Mouse (Mus musculus): ENCODE data around the gene Tspan5. TPM values are rescaled to one million over a fixed set of nuclear protein-coding genes. Genes with fewer than 3 reads are reported as not detected.

The Tspan5 gene
- total and polyA plus RNA-seq, 3 experiments, result 28.1 to 35.1 TPM; not detected in 1

DNA sequence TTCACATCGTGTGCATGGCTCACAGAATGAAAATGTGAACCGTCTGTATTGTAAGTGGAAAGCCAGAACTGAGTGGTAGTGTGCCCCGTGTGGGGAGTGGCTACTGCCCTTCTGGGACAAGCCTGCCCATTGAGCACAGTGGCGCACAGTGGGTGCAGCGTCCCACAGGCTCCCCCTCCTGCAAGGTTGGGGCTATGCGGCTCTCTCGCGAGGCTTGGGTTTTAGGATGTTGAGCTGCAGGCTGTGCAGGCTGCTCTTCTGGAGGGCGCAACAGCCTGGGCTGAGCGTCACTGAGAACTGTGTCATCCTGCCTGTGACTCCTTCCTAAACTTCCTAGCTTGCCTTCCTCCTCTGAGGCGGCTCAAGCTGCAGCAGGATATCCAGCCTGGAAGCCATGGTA lies 155.5 kb downstream of the Tspan5 start:
- no peak for DNase-seq (ENCODE audit: low read depth, low spot score)
- Histone ChIP-seq H3K4me1 (ENCODE audit: control insufficient read depth in 1 of 2, insufficient read depth in 2 of 2, low read length in 2 of 2) (peaks cover 0 to 6% of the 10 kb centered on the region in 2 experiments; a peak in 1 of 4 replicates), H3K27me3 (ENCODE audit: control insufficient read depth in 1 of 2, insufficient read depth in 2 of 2, low read length in 2 of 2) (no peaks in the 10 kb centered on the region), H3K79me2 (ENCODE audit: control insufficient read depth, insufficient read depth, low read length, poor library complexity) (no peaks in the 10 kb centered on the region), H3K27ac (ENCODE audit: control insufficient read depth, low read depth, low read length) (no peak overlapping the region), H3K4me3 (ENCODE audit: control insufficient read depth in 1 of 2, insufficient read depth in 1 of 2, low read depth in 2 of 2, low read length in 2 of 2) (no peak overlapping the region), H3K9ac (ENCODE audit: control insufficient read depth, low read depth, low read length, poor library complexity, severe bottlenecking) (no peak overlapping the region), H3K36me3 (ENCODE audit: control insufficient read depth in 1 of 2, insufficient read depth in 2 of 2, low read length in 2 of 2) (peaks cover 1 to 2% of the 10 kb centered on the region in 2 experiments; a peak in 3 of 4 replicates), H3K9me3 (replicated peaks; ENCODE audit: insufficient read depth, low read length) (no peaks in the 10 kb centered on the region)
- TF ChIP-seq TCF12 (IDR thresholded peaks at IDR 0.05; ENCODE audit: low read depth, low read length) (no peak), POLR2A (IDR thresholded peaks at IDR 0.05; ENCODE audit: control insufficient read depth in 1 of 2, insufficient read depth in 1 of 2, low read depth in 1 of 2, low read length in 2 of 2, poor library complexity in 1 of 2) (no peak), MYB (IDR thresholded peaks at IDR 0.05; ENCODE audit: low read depth, low read length) (no peak), MYC (IDR thresholded peaks at IDR 0.05; ENCODE audit: low read depth, low read length) (no peak), POLR2AphosphoS5 (IDR thresholded peaks at IDR 0.05; ENCODE audit: borderline replicate concordance, low read depth, low read length) (no peak), GATA1 (IDR thresholded peaks at IDR 0.05; ENCODE audit: low read depth, low read length) (no peak), HCFC1 (IDR thresholded peaks at IDR 0.05; ENCODE audit: low read depth, low read length) (no peak), NRF1 (IDR thresholded peaks at IDR 0.05; ENCODE audit: insufficient read depth, low read depth, low read length, poor library complexity, severe bottlenecking) (no peak), TAL1 (IDR thresholded peaks at IDR 0.05; ENCODE audit: low read length) (no peak), JUND (IDR thresholded peaks at IDR 0.05; ENCODE audit: low read depth, low read length) (no peak), ZC3H11A (IDR thresholded peaks at IDR 0.05; ENCODE audit: low read depth, low read length) (no peak), ZMIZ1 (IDR thresholded peaks at IDR 0.05; ENCODE audit: low read depth, low read length) (no peak), E2F4 (IDR thresholded peaks at IDR 0.05; ENCODE audit: borderline replicate concordance, low read depth, low read length) (no peak), CHD1 (IDR thresholded peaks at IDR 0.05; ENCODE audit: low read depth, low read length) (no peak), BHLHE40 (IDR thresholded peaks at IDR 0.05; ENCODE audit: borderline replicate concordance, low read depth, low read length) (no peak), GABPA (IDR thresholded peaks at IDR 0.05; ENCODE audit: low read depth, low read length) (no peak)

DNA sequence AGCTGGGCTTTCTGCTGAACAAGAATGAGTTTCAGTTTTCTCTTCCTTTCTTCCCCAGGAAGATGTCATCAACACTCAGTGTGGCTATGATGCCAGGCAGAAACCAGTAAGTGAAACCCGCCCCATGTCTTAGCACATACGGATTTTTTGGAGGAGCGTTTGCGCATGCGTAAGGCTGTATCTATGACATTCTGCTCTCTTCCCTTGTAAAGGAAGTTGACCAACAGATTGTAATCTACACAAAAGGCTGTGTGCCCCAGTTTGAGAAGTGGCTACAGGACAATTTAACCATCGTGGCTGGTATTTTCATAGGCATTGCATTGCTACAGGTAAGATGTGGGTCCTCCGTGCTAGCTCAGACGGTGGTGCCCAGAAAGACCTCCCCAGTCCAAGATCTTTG lies 156.1 kb downstream of the Tspan5 start:
- no peaks in the 10 kb centered on the region for H3K79me2 ChIP-seq (ENCODE audit: control insufficient read depth, insufficient read depth, low read length, poor library complexity)
- H3K9me3 ChIP-seq (replicated peaks; ENCODE audit: insufficient read depth, low read length), result no peaks in the 10 kb centered on the region
- peaks cover 0 to 2% of the 10 kb centered on the region in 2 experiments; a peak in 2 of 4 replicates for H3K36me3 ChIP-seq (ENCODE audit: control insufficient read depth in 1 of 2, insufficient read depth in 2 of 2, low read length in 2 of 2)
- no peak overlapping the region for H3K9ac ChIP-seq (ENCODE audit: control insufficient read depth, low read depth, low read length, poor library complexity, severe bottlenecking)
- no peaks in the 10 kb centered on the region for H3K27me3 ChIP-seq (ENCODE audit: control insufficient read depth in 1 of 2, insufficient read depth in 2 of 2, low read length in 2 of 2)
- H3K27ac ChIP-seq (ENCODE audit: control insufficient read depth, low read depth, low read length), result no peak overlapping the region
- DNase-seq (ENCODE audit: low read depth, low spot score), result no peak
- no peak for TF ChIP-seq ZNF384 (IDR thresholded peaks at IDR 0.05; ENCODE audit: low read depth, low read length)
- no peak for TF ChIP-seq ZC3H11A (IDR thresholded peaks at IDR 0.05; ENCODE audit: low read depth, low read length)
- no peak for TF ChIP-seq GABPA (IDR thresholded peaks at IDR 0.05; ENCODE audit: low read depth, low read length)
- TF ChIP-seq NELFE (IDR thresholded peaks at IDR 0.05; ENCODE audit: low read depth, low read length), result no peak
- no peak for TF ChIP-seq CHD1 (IDR thresholded peaks at IDR 0.05; ENCODE audit: low read depth, low read length)
- no peak for TF ChIP-seq USF2 (IDR thresholded peaks at IDR 0.05; ENCODE audit: borderline replicate concordance in 1 of 2, insufficient read depth in 1 of 2, low read depth in 1 of 2, low read length in 2 of 2)
- TF ChIP-seq TCF12 (IDR thresholded peaks at IDR 0.05; ENCODE audit: low read depth, low read length), result no peak
- no peak for TF ChIP-seq CHD2 (IDR thresholded peaks at IDR 0.05; ENCODE audit: low read length)
- no peak for TF ChIP-seq BHLHE40 (IDR thresholded peaks at IDR 0.05; ENCODE audit: borderline replicate concordance, low read depth, low read length)
- no peak for TF ChIP-seq GATA1 (IDR thresholded peaks at IDR 0.05; ENCODE audit: low read depth, low read length)
- no peak for TF ChIP-seq ETS1 (IDR thresholded peaks at IDR 0.05; ENCODE audit: low read depth, low read length)
- TF ChIP-seq ELF1 (IDR thresholded peaks at IDR 0.05; ENCODE audit: low read depth, low read length), result no peak
- no peak for TF ChIP-seq RCOR1 (IDR thresholded peaks at IDR 0.05; ENCODE audit: low read depth, low read length)
- TF ChIP-seq MAZ (IDR thresholded peaks at IDR 0.05; ENCODE audit: low read depth, low read length), result no peak
- TF ChIP-seq POLR2AphosphoS5 (IDR thresholded peaks at IDR 0.05; ENCODE audit: borderline replicate concordance, low read depth, low read length), result no peak
- TF ChIP-seq TAL1 (IDR thresholded peaks at IDR 0.05; ENCODE audit: low read length), result no peak
- no peak for TF ChIP-seq MAFK (IDR thresholded peaks at IDR 0.05; ENCODE audit: borderline replicate concordance, low read depth, low read length)
- no peak for TF ChIP-seq HCFC1 (IDR thresholded peaks at IDR 0.05; ENCODE audit: low read depth, low read length)
- no peak for TF ChIP-seq NRF1 (IDR thresholded peaks at IDR 0.05; ENCODE audit: insufficient read depth, low read depth, low read length, poor library complexity, severe bottlenecking)
- no peak for TF ChIP-seq MYB (IDR thresholded peaks at IDR 0.05; ENCODE audit: low read depth, low read length)
- no peak overlapping the region for H3K4me3 ChIP-seq (ENCODE audit: control insufficient read depth in 1 of 2, insufficient read depth in 1 of 2, low read depth in 2 of 2, low read length in 2 of 2)
- peaks cover 0 to 2% of the 10 kb centered on the region in 2 experiments; a peak in 1 of 4 replicates for H3K4me1 ChIP-seq (ENCODE audit: control insufficient read depth in 1 of 2, insufficient read depth in 2 of 2, low read length in 2 of 2)

Measured in MEL (cell line).